Mouse (Mus musculus) liver, embryonic 15.5 days (tissue): ENCODE results near the gene Gadd45g. TPM values are rescaled to one million over a fixed set of nuclear protein-coding genes. Genes with fewer than 3 reads are reported as not detected.
A peak's percentile ranks its signal among the peaks of the same experiment; 100 is the strongest.

Source experiments
- ATAC-seq: fragments of 200-750 bp; cut with Nextera tagmentation; 2 replicates; pipeline ENCODE4 v1.8.0; 2017; ENCODE audit warnings: moderate number of reproducible peaks, mild to moderate bottlenecking, moderate library complexity; ENCODE audit not compliant: insufficient read depth
- H3K27ac ChIP-seq: fragments of 300-500 bp; sonication (generic); replicated peaks from 2 replicates; pipeline ENCODE4 v1.5.1; 2015; ENCODE audit warnings: mild to moderate bottlenecking, inconsistent platforms
- H3K27me3 ChIP-seq: fragments of 300-500 bp; sonication (generic); 2 replicates; pipeline ENCODE4 v1.6.1; 2015; ENCODE audit warnings: mild to moderate bottlenecking, inconsistent platforms
- H3K36me3 ChIP-seq: fragments of 300-500 bp; sonication (generic); replicated peaks from 2 replicates; pipeline ENCODE4 v1.6.1; 2015; ENCODE audit warnings: moderate library complexity, mild to moderate bottlenecking, inconsistent platforms
- H3K4me1 ChIP-seq: fragments of 300-500 bp; sonication (generic); replicated peaks from 2 replicates; pipeline ENCODE4 v1.6.1; 2015; ENCODE audit warnings: inconsistent platforms
- H3K4me2 ChIP-seq: fragments of 300-500 bp; sonication (generic); 2 replicates; pipeline ENCODE4 v1.6.1; 2015; ENCODE audit warnings: moderate library complexity, mild to moderate bottlenecking, inconsistent platforms
- H3K4me3 ChIP-seq: fragments of 300-500 bp; sonication (generic); replicated peaks from 2 replicates; pipeline ENCODE4 v1.5.1; 2015; ENCODE audit warnings: mild to moderate bottlenecking, inconsistent platforms
- H3K9ac ChIP-seq: fragments of 300-500 bp; sonication (generic); 2 replicates; pipeline ENCODE4 v1.6.1; 2015; ENCODE audit warnings: moderate library complexity, mild to moderate bottlenecking, inconsistent platforms
- H3K9me3 ChIP-seq: fragments of 300-500 bp; sonication (generic); replicated peaks from 2 replicates; pipeline ENCODE4 v1.6.1; 2016; ENCODE audit warnings: inconsistent platforms
- WGBS: fragments of 180-500 bp; shearing (Covaris S2); methylation state at CpG from one replicate; pipeline ENCODE4 v1.1.7; 2015; ENCODE audit warnings: mixed read lengths; ENCODE audit not compliant: insufficient replicate concordance; 5-methylcytosine and 5-hydroxymethylcytosine counted together
- polyA plus RNA-seq: library from polyadenylated mRNA; unstranded; fragments of >200 nt; fragmentation: Nextera tagmentation; extraction: Ambion mirVana; gene quantifications from 2 replicates; pipeline ENCODE4 v1.2.1, GENCODE M21; 2015

Gadd45g gene
- polyA plus RNA-seq, 1 experiment from 2014 or later: 14.0 TPM

- no peak for ATAC-seq
- Histone ChIP-seq H3K27ac (no peak overlapping the region), H3K9me3 (no peaks in the 10 kb centered on the region), H3K4me2 (no peak overlapping the region), H3K4me1 (no peaks in the 10 kb centered on the region), H3K9ac (no peak overlapping the region), H3K4me3 (no peak overlapping the region), H3K36me3 (no peaks in the 10 kb centered on the region), H3K27me3 (peaks cover under 1% of the 10 kb centered on the region; the same call in 1 of the 2 replicates)
- 69% methylated on average over 5 of the region's 5 CpGs for WGBS
Observed at GRCm38 (mm10) chr13:51873786-51874185, 27.3 kb downstream of the Gadd45g start.

GRCm38 (mm10) chr13:51876131-51876530, 29.7 kb downstream of the Gadd45g start:
- Histone ChIP-seq H3K27ac (no peak overlapping the region), H3K4me1 (peaks cover 4% of the 10 kb centered on the region), H3K36me3 (no peaks in the 10 kb centered on the region), H3K4me2 (no peak overlapping the region), H3K27me3 (peaks cover 7% of the 10 kb centered on the region; the same call in 1 of the 2 replicates), H3K9me3 (no peaks in the 10 kb centered on the region), H3K9ac (no peak overlapping the region), H3K4me3 (no peak overlapping the region)
- ATAC-seq: no peak
- 73% methylated on average over 12 of the region's 12 CpGs for WGBS

- 42% methylated on average over 8 of the region's 8 CpGs for WGBS
- Histone ChIP-seq H3K4me1 (peaks cover 20% of the 10 kb centered on the region), H3K27ac (no peak overlapping the region), H3K4me3 (no peak overlapping the region), H3K9ac (no peak overlapping the region), H3K27me3 (peaks cover 7% of the 10 kb centered on the region; the same call in 1 of the 2 replicates), H3K4me2 (no peak overlapping the region), H3K9me3 (no peaks in the 10 kb centered on the region), H3K36me3 (no peaks in the 10 kb centered on the region)
- ATAC-seq: no peak
Observed at GRCm38 (mm10) chr13:51878806-51879205, 32.3 kb downstream of the Gadd45g start.

- 57% methylated on average over 3 of the region's 3 CpGs for WGBS
- Histone ChIP-seq H3K4me3 (no peak overlapping the region), H3K4me1 (peaks cover 28% of the 10 kb centered on the region), H3K36me3 (no peaks in the 10 kb centered on the region), H3K27ac (no peak overlapping the region), H3K27me3 (peaks cover 7% of the 10 kb centered on the region; the same call in 1 of the 2 replicates), H3K4me2 (no peak overlapping the region), H3K9ac (no peak overlapping the region), H3K9me3 (no peaks in the 10 kb centered on the region)
- ATAC-seq: no peak
Observed at GRCm38 (mm10) chr13:51879571-51879970, 33.1 kb downstream of the Gadd45g start.

GRCm38 (mm10) chr13:51880019-51880418, 33.5 kb downstream of the Gadd45g start:
- Histone ChIP-seq H3K36me3 (no peaks in the 10 kb centered on the region), H3K4me3 (no peak overlapping the region), H3K9me3 (no peaks in the 10 kb centered on the region), H3K27ac (no peak overlapping the region), H3K9ac (no peak overlapping the region), H3K27me3 (peaks cover 7% of the 10 kb centered on the region; the same call in 1 of the 2 replicates), H3K4me1 (peaks cover 32% of the 10 kb centered on the region), H3K4me2 (no peak overlapping the region)
- ATAC-seq: no peak
- 47% methylated on average over 4 of the region's 4 CpGs for WGBS

GRCm38 (mm10) chr13:51881271-51882128, 35.0 kb downstream of the Gadd45g start:
- 12% methylated on average over 11 of the region's 11 CpGs for WGBS

GRCm38 (mm10) chr13:51882218-51882617, 35.7 kb downstream of the Gadd45g start:
- 57% methylated on average over 3 of the region's 3 CpGs for WGBS
- H3K4me3 ChIP-seq: no peak overlapping the region
- 0 out of 2 replicates have a peak overlapping the region, but pooled peaks have one; percentile 4 for H3K27ac ChIP-seq

More at GRCm38 (mm10) chr13:51881271-51882128, 35.0 kb downstream of the Gadd45g start:
- H3K9ac ChIP-seq: no peak overlapping the region
- ATAC-seq: peak; percentile 41
- H3K4me3 ChIP-seq: no peak overlapping the region
- no peaks in the 10 kb centered on the region for H3K36me3 ChIP-seq
- H3K27ac ChIP-seq: 0 out of 2 replicates have a peak overlapping the region, but pooled peaks have one; percentile 4
- no peaks in the 10 kb centered on the region for H3K9me3 ChIP-seq
- H3K4me2 ChIP-seq: no peak overlapping the region
- H3K27me3 ChIP-seq: peaks cover 7% of the 10 kb centered on the region; the same call in 1 of the 2 replicates
- peaks cover 36% of the 10 kb centered on the region for H3K4me1 ChIP-seq

GRCm38 (mm10) chr13:51884250-51884649, 37.8 kb downstream of the Gadd45g start:
- H3K36me3 ChIP-seq: no peaks in the 10 kb centered on the region
- peak overlapping the region; percentile 5; the same call in 1 of the 2 replicates for H3K4me2 ChIP-seq
- no peak overlapping the region for H3K27ac ChIP-seq
- ATAC-seq: no peak
- H3K27me3 ChIP-seq: peaks cover 2% of the 10 kb centered on the region; the same call in 1 of the 2 replicates
- H3K9ac ChIP-seq: no peak overlapping the region
- H3K9me3 ChIP-seq: no peaks in the 10 kb centered on the region
- 47% methylated on average over 5 of the region's 5 CpGs for WGBS
- peaks cover 40% of the 10 kb centered on the region for H3K4me1 ChIP-seq
- H3K4me3 ChIP-seq: no peak overlapping the region

More at GRCm38 (mm10) chr13:51882218-51882617, 35.7 kb downstream of the Gadd45g start:
- no peak for ATAC-seq
- H3K9me3 ChIP-seq: no peaks in the 10 kb centered on the region
- no peaks in the 10 kb centered on the region for H3K36me3 ChIP-seq
- H3K4me2 ChIP-seq: no peak overlapping the region
- H3K4me1 ChIP-seq: peaks cover 40% of the 10 kb centered on the region
- no peak overlapping the region for H3K9ac ChIP-seq
- peaks cover 7% of the 10 kb centered on the region; the same call in 1 of the 2 replicates for H3K27me3 ChIP-seq

- Histone ChIP-seq H3K4me3 (no peak overlapping the region), H3K9ac (no peak overlapping the region), H3K27me3 (no peaks in the 10 kb centered on the region; the same call in 1 of the 2 replicates), H3K27ac (no peak overlapping the region), H3K4me1 (peaks cover 40% of the 10 kb centered on the region), H3K36me3 (no peaks in the 10 kb centered on the region), H3K9me3 (no peaks in the 10 kb centered on the region), H3K4me2 (no peak overlapping the region)
- 62% methylated on average over 10 of the region's 10 CpGs for WGBS
- ATAC-seq: no peak
Observed at GRCm38 (mm10) chr13:51885594-51885993, 39.1 kb downstream of the Gadd45g start.

GRCm38 (mm10) chr13:51886085-51886484, 39.6 kb downstream of the Gadd45g start:
- no peak overlapping the region for H3K27ac ChIP-seq
- H3K36me3 ChIP-seq: no peaks in the 10 kb centered on the region
- no peak for ATAC-seq
- no peak overlapping the region for H3K4me3 ChIP-seq
- WGBS: 34% methylated on average over 6 of the region's 6 CpGs
- H3K9ac ChIP-seq: no peak overlapping the region
- H3K27me3 ChIP-seq: no peaks in the 10 kb centered on the region; the same call in 1 of the 2 replicates
- peaks cover 37% of the 10 kb centered on the region for H3K4me1 ChIP-seq
- H3K4me2 ChIP-seq: no peak overlapping the region
- H3K9me3 ChIP-seq: no peaks in the 10 kb centered on the region

GRCm38 (mm10) chr13:51886723-51887122, 40.2 kb downstream of the Gadd45g start:
- H3K27me3 ChIP-seq: no peaks in the 10 kb centered on the region; the same call in 1 of the 2 replicates
- H3K27ac ChIP-seq: no peak overlapping the region
- no peaks in the 10 kb centered on the region for H3K9me3 ChIP-seq
- H3K4me3 ChIP-seq: no peak overlapping the region
- no peak for ATAC-seq
- H3K9ac ChIP-seq: no peak overlapping the region
- H3K4me2 ChIP-seq: no peak overlapping the region
- 72% methylated on average over 10 of the region's 10 CpGs for WGBS
- H3K4me1 ChIP-seq: peaks cover 30% of the 10 kb centered on the region
- no peaks in the 10 kb centered on the region for H3K36me3 ChIP-seq
